Mouse (Mus musculus) kidney, postnatal 14 days (tissue): ENCODE measurements around the gene Kif18a.

Source experiments
- DNase-seq: peaks from one replicate; pipeline ENCODE4 v3.0.0; 2022; ENCODE audit warnings: mixed read lengths

Kif18a gene

GRCm38 (mm10) chr2:109384019-109384418 lies 103.5 kb downstream of the Kif18a start:
- no peak for DNase-seq

DNA sequence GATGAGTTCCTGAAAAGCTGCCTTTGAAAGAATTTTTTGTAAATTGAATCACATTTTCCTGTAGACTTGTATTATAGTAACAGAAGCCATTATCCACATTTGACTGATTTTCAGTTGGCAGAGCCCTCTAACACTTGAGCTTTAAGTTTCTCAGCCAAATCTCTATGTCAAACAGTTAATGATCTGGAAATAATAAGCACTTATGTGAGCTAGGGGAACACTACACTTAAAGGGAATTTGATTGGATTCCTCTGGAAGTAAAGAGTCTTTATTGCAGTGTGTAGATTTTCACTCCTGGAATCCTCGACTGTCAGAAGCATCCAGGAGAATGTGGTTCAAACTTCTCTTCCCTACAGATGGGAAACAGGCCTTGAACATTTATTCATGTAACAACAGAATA lies 105.7 kb downstream of the Kif18a start:
- no peak for DNase-seq

DNA sequence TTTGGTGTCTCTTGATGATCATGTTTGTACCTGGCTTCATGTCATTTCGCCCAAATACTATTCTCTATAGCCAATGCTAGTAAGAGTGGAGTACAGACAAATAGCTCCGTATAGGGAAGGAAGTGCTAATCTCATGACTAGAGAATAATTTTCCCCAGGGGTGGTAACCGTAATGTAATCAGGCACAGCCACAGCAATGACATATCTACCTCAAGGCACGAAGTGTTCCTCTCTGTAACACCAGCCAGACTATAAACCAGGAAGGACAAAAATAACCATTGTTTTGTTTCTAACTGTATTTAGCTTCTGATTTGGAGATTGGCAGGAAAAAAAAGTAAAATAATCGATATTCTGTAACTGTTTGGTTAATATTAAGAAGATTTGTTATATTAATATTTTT lies 108.2 kb downstream of the Kif18a start:
- DNase-seq, result no peak

DNA sequence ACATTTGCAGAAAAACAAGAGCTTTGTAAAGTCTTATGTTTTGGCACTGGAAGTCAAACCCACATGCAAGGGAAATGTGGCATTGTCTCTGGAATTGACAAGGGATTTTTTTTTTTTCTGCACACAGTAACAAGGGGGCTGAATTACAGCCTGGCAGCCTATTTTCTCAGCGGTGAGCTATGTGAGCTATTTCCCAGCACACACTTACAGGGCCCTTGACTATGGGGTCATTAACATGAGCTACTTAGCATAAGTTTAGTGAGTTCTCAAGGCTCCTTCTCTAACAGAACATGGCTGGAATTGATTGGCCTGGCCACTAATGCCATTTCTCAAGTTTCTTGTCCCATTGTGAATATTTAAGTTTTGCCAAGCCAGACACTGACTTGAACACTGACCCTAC lies 109.4 kb downstream of the Kif18a start:
- DNase-seq, result no peak
